Mouse (Mus musculus) urinary bladder, postnatal 4 days (tissue): Measurements from ENCODE around the gene Cyp2t4.
A peak's percentile ranks its signal among the peaks of the same experiment; 100 is the strongest.

ENCODE experiments used
- DNase-seq, 2 experiments: peaks; one replicate each; pipeline ENCODE4 v3.0.0; 2021 to 2022; ENCODE audit warnings: low spot score in 2 of 2

Cyp2t4 gene

GRCm38 (mm10) chr7:27182498-27182897 lies 29.0 kb downstream of the Cyp2t4 start:
- DNase-seq: no peak

- DNase-seq: no peak
Measured at GRCm38 (mm10) chr7:27184964-27185363, 31.4 kb downstream of the Cyp2t4 start.

GRCm38 (mm10) chr7:27185986-27186385 lies 32.5 kb downstream of the Cyp2t4 start:
- no peak for DNase-seq

GRCm38 (mm10) chr7:27189271-27189931 lies 35.9 kb downstream of the Cyp2t4 start:
- no peak for DNase-seq

- no peak for DNase-seq
Measured at GRCm38 (mm10) chr7:27192434-27192833, 38.9 kb downstream of the Cyp2t4 start.

GRCm38 (mm10) chr7:27193731-27194130 lies 40.2 kb downstream of the Cyp2t4 start:
- DNase-seq: no peak

GRCm38 (mm10) chr7:27195681-27196611 lies 42.4 kb downstream of the Cyp2t4 start, which contains the start of the genes BC024978 and Snrpa:
Gene BC024978 (plus strand): TSS chr7:27195781.
Gene Snrpa (minus strand): TSS chr7:27196271.
- peak; percentile 95 to 96 for DNase-seq

GRCm38 (mm10) chr7:27197136-27197535 lies 43.6 kb downstream of the Cyp2t4 start:
- no peak for DNase-seq

- DNase-seq: no peak
Measured at GRCm38 (mm10) chr7:27197634-27198033, 44.1 kb downstream of the Cyp2t4 start.

- DNase-seq: no peak
Measured at GRCm38 (mm10) chr7:27198355-27198754, 44.8 kb downstream of the Cyp2t4 start.

- DNase-seq: no peak
Measured at GRCm38 (mm10) chr7:27198779-27199178, 45.3 kb downstream of the Cyp2t4 start.

GRCm38 (mm10) chr7:27203730-27204449 lies 50.4 kb downstream of the Cyp2t4 start:
- no peak for DNase-seq
